Mouse (Mus musculus) megakaryocyte, embryonic 14.5 days (primary cell): ENCODE results near the gene Sik3.

Experiments used
- FLI1 ChIP-seq: IDR thresholded peaks from 2 replicates; pipeline ENCODE4 v1.6.1; 2012; ENCODE audit warnings: low read length, inconsistent platforms, mixed read lengths
- GATA1 ChIP-seq: IDR thresholded peaks from 3 replicates; pipeline ENCODE4 v1.6.1; 2012; ENCODE audit warnings: mixed read lengths, low read length, inconsistent platforms, borderline replicate concordance

- TF ChIP-seq GATA1, result no peak
- TF ChIP-seq FLI1, result no peak
Observed at GRCm38 (mm10) chr9:46138831-46139230, 126.2 kb downstream of the Sik3 start.
